Mouse (Mus musculus) regulatory T cell (primary cell): ENCODE measurements around the gene Aar2.

Experiments
- in situ Hi-C: fragments of 300-600 bp; cut with MboI, MseI; formaldehyde crosslinking; loops from one replicate; pipeline ENCODE4 v1.15.1; 2025; ENCODE audit warnings: high pct_unique_total_duplicates

The Aar2 gene

GRCm38 (mm10) chr2:156617536-156617935 lies 70.2 kb downstream of the Aar2 start:
- in situ Hi-C loops: no loop called here
